Mouse (Mus musculus) midbrain, embryonic 11.5 days (tissue): ENCODE results near the gene Slc11a2. TPM values are rescaled to one million over a fixed set of nuclear protein-coding genes. Genes with fewer than 3 reads are reported as not detected.

Experiments
- ATAC-seq: fragments of 200-750 bp; cut with Nextera tagmentation; 2 replicates; pipeline ENCODE4 v1.8.0; 2017; ENCODE audit warnings: moderate TSS enrichment, moderate library complexity; ENCODE audit not compliant: low FRiP score
- DNase-seq: peaks from one replicate; pipeline ENCODE4 v3.0.0; 2015; ENCODE audit warnings: low spot score; ENCODE audit errors: missing footprints
- H3K27ac ChIP-seq: fragments of 300-500 bp; sonication (generic); 2 replicates; pipeline ENCODE4 v1.5.1; 2014; ENCODE audit warnings: low read depth, low read length
- H3K27me3 ChIP-seq: fragments of 300-500 bp; sonication (generic); 2 replicates; pipeline ENCODE4 v1.6.1; 2014; ENCODE audit warnings: mild to moderate bottlenecking, low read length, moderate library complexity, mixed read lengths; ENCODE audit not compliant: control insufficient read depth, insufficient read depth
- H3K36me3 ChIP-seq: fragments of 300-500 bp; sonication (generic); 2 replicates; pipeline ENCODE4 v1.6.1; 2014; ENCODE audit warnings: mild to moderate bottlenecking, low read length, moderate library complexity, mixed read lengths; ENCODE audit not compliant: control insufficient read depth, insufficient read depth
- H3K4me1 ChIP-seq: fragments of 300-500 bp; sonication (generic); 2 replicates; pipeline ENCODE4 v1.6.1; 2014; ENCODE audit warnings: low read length; ENCODE audit not compliant: control insufficient read depth, insufficient read depth
- H3K4me2 ChIP-seq: fragments of 300-500 bp; sonication (generic); 2 replicates; pipeline ENCODE4 v1.6.1; 2014; ENCODE audit warnings: mild to moderate bottlenecking, moderate library complexity
- H3K4me3 ChIP-seq: fragments of 300-500 bp; sonication (generic); 2 replicates; pipeline ENCODE4 v1.5.1; 2014; ENCODE audit warnings: low read depth, low read length
- H3K9ac ChIP-seq: fragments of 300-500 bp; sonication (generic); 2 replicates; pipeline ENCODE4 v1.6.1; 2014; ENCODE audit warnings: low read length
- H3K9me3 ChIP-seq: fragments of 300-500 bp; sonication (generic); 2 replicates; pipeline ENCODE4 v1.6.1; 2016; ENCODE audit warnings: low read length; ENCODE audit not compliant: control insufficient read depth
- WGBS: fragments of 180-500 bp; shearing (Covaris S2); extraction: QIAGEN DNeasy Blood & Tissue Kit; methylation state at CpG from one replicate; pipeline ENCODE4 v1.1.7; 2014; 5-methylcytosine and 5-hydroxymethylcytosine counted together
- polyA plus RNA-seq: library from polyadenylated mRNA; unstranded; fragments of >200 nt; fragmentation: Nextera tagmentation; extraction: Ambion mirVana; gene quantifications from 2 replicates; pipeline ENCODE4 v1.2.1, GENCODE M21; 2014

The Slc11a2 gene
- polyA plus RNA-seq, 1 experiment from 2014 or later = 22.2 TPM

DNA sequence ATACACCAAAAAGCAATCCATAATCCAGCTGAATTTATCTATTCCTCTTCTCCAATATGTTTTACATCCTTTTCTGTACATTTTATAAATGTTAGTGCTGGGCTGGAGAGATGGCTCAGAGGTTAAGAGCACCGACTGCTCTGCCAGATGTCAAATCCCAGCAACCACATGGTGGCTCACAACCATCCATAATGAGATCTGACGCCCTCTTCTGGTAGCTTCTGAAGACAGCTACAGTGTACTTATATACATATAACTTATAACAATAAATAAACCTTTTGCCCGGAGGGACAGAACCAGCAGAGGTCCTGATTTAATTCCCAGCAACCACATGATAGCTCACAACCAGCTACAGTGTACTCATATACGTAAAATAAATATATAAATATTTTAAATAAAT, 23.7 kb upstream of the Slc11a2 start:
- H3K36me3 ChIP-seq = no peaks in the 10 kb centered on the region
- 74% methylated on average over 4 of the region's 4 CpGs for WGBS
- no peak for DNase-seq
- ATAC-seq = no peak
- H3K4me2 ChIP-seq = no peak overlapping the region
- no peak overlapping the region for H3K9ac ChIP-seq
- no peaks in the 10 kb centered on the region for H3K9me3 ChIP-seq
- no peaks in the 10 kb centered on the region; the same call in 1 of the 2 replicates for H3K4me1 ChIP-seq
- H3K27ac ChIP-seq = no peak overlapping the region
- H3K27me3 ChIP-seq = no peaks in the 10 kb centered on the region
- no peak overlapping the region for H3K4me3 ChIP-seq

- H3K4me3 ChIP-seq = no peak overlapping the region
- WGBS = 82% methylated on average over 2 of the region's 2 CpGs
- H3K4me2 ChIP-seq = no peak overlapping the region
- H3K27ac ChIP-seq = no peak overlapping the region
- ATAC-seq (no peak), DNase-seq (no peak)
- H3K36me3 ChIP-seq = no peaks in the 10 kb centered on the region
- no peaks in the 10 kb centered on the region for H3K9me3 ChIP-seq
- H3K9ac ChIP-seq = no peak overlapping the region
- no peaks in the 10 kb centered on the region for H3K27me3 ChIP-seq
- no peaks in the 10 kb centered on the region; the same call in 1 of the 2 replicates for H3K4me1 ChIP-seq
These were observed 22.0 kb upstream of the Slc11a2 start for GRCm38 (mm10) chr15:100446887-100447286.

GRCm38 (mm10) chr15:100443126-100443922, 18.5 kb upstream of the Slc11a2 start:
- H3K4me3 ChIP-seq = peak overlapping the region; percentile 35
- H3K4me2 ChIP-seq = peak overlapping the region; percentile 59
- WGBS = 9% methylated on average over 23 of the region's 31 CpGs
- peak overlapping the region; percentile 26; the same call in 1 of the 2 replicates for H3K27ac ChIP-seq
- no peaks in the 10 kb centered on the region for H3K9me3 ChIP-seq
- peak overlapping the region; percentile 68 for H3K9ac ChIP-seq
- DNase-seq (peak; percentile 97), ATAC-seq (peak; percentile 96)
- no peaks in the 10 kb centered on the region for H3K27me3 ChIP-seq
- H3K36me3 ChIP-seq = no peaks in the 10 kb centered on the region
- no peaks in the 10 kb centered on the region; the same call in 1 of the 2 replicates for H3K4me1 ChIP-seq

DNA sequence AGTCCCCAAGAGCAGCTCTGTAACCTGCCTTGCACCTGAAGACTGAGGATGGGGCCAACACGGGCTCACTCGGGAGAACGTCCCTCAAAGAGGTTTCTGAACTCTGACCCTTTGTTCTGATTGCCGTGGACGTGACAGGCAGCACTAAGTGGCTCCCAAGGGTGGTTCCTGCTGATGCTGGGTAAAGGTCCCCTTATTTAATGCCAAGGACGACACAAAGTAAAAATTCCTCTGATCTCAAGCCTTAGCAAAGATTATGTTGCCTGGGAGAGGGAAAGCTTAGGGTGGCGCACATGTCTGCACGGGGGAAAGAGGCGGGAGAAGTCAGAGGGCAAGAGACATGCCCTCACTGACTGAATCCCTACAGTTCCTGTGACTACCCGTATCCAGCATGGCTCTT, 11.6 kb upstream of the Slc11a2 start:
- H3K9ac ChIP-seq = no peak overlapping the region
- ATAC-seq = no peak
- DNase-seq = no peak
- H3K4me3 ChIP-seq = no peak overlapping the region
- no peaks in the 10 kb centered on the region for H3K9me3 ChIP-seq
- WGBS = 65% methylated on average over 10 of the region's 10 CpGs
- H3K27me3 ChIP-seq = no peaks in the 10 kb centered on the region
- no peak overlapping the region for H3K4me2 ChIP-seq
- no peak overlapping the region for H3K27ac ChIP-seq
- H3K4me1 ChIP-seq = no peaks in the 10 kb centered on the region
- H3K36me3 ChIP-seq = no peaks in the 10 kb centered on the region

GRCm38 (mm10) chr15:100436112-100436511, 11.2 kb upstream of the Slc11a2 start:
- Histone ChIP-seq H3K27ac (no peak overlapping the region), H3K9ac (no peak overlapping the region), H3K9me3 (no peaks in the 10 kb centered on the region), H3K4me1 (no peaks in the 10 kb centered on the region), H3K4me3 (no peak overlapping the region), H3K27me3 (no peaks in the 10 kb centered on the region), H3K36me3 (no peaks in the 10 kb centered on the region), H3K4me2 (no peak overlapping the region)
- ATAC-seq (no peak), DNase-seq (no peak)
- 92% methylated on average over 4 of the region's 4 CpGs for WGBS

- Histone ChIP-seq H3K4me2 (no peak overlapping the region), H3K4me1 (no peaks in the 10 kb centered on the region), H3K4me3 (no peak overlapping the region), H3K9ac (no peak overlapping the region), H3K9me3 (no peaks in the 10 kb centered on the region), H3K36me3 (no peaks in the 10 kb centered on the region), H3K27ac (no peak overlapping the region), H3K27me3 (no peaks in the 10 kb centered on the region)
- 65% methylated on average over 4 of the region's 4 CpGs for WGBS
- DNase-seq (no peak), ATAC-seq (no peak)
These were observed 8.4 kb upstream of the Slc11a2 start for GRCm38 (mm10) chr15:100433234-100433633.

DNA sequence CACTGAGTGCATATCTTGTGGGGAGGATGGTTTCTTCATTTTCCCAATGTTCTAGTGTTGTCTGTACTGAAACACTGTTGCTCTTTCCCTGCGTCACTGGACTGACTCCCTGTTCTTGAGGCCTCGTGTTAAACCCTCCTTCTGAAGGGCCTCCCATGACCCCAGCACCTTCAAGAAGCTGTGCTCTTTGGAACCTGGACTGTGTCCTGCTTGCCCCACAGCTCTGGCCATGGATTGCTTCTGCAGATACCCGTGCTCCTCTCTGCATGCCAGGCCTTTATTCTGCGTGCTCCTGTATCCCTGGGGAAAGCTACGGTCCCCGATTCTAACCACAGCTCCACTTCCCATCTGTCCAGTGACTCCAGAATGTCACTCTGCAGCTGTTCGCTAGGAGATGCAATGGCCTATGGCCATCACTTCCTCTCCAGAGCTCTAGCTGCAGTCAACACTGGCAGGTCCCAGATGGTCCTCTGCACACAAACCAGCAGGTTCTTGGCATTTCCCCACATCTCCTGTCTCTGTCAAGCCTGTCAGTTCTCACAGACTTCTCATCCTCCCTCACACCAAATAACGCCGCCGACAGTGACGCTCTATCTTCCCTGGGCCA, 5.2 kb upstream of the Slc11a2 start:
- peaks cover 3% of the 10 kb centered on the region for H3K27me3 ChIP-seq
- H3K4me3 ChIP-seq = no peak overlapping the region
- no peaks in the 10 kb centered on the region for H3K4me1 ChIP-seq
- ATAC-seq (no peak), DNase-seq (no peak)
- H3K9me3 ChIP-seq = no peaks in the 10 kb centered on the region
- H3K27ac ChIP-seq = no peak overlapping the region
- H3K4me2 ChIP-seq = no peak overlapping the region
- H3K9ac ChIP-seq = no peak overlapping the region
- no peaks in the 10 kb centered on the region for H3K36me3 ChIP-seq
- WGBS = 82% methylated on average over 11 of the region's 11 CpGs

DNA sequence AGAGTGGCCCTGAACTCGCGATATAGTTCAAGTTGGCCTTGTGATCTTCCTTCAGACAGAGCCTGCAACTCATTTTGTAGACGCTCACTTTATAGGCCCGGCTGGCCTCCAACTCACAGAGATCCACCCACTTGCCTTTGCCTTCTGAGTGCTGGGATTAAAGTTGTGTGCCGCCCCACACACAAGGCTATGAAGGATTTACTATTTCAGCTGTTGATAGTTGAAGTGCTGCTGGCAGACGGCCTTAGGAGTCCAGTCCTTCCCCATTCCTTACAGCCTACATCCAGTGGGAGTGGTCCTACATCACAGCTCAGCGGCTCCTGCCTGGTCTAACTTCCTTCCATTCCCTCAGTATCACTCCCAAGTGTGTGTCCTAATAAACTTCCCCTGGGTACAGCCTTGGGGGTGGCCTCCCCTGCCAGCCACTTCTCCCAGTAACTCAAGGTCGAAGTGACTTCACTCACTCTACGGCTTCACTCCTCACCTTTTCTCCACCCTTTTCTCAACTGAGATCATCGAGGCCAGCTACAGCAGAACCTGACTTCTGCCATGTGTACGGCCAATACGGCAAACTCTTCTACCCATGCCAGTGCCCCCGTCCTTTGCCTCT, 3.5 kb upstream of the Slc11a2 start:
- H3K9ac ChIP-seq = no peak overlapping the region
- H3K9me3 ChIP-seq = no peaks in the 10 kb centered on the region
- H3K4me2 ChIP-seq = no peak overlapping the region
- DNase-seq = no peak
- H3K4me3 ChIP-seq = no peak overlapping the region
- no peak for ATAC-seq
- no peak overlapping the region for H3K27ac ChIP-seq
- no peaks in the 10 kb centered on the region for H3K36me3 ChIP-seq
- peaks cover 17% of the 10 kb centered on the region for H3K27me3 ChIP-seq
- H3K4me1 ChIP-seq = peaks cover 8% of the 10 kb centered on the region
- 83% methylated on average over 13 of the region's 13 CpGs for WGBS

DNA sequence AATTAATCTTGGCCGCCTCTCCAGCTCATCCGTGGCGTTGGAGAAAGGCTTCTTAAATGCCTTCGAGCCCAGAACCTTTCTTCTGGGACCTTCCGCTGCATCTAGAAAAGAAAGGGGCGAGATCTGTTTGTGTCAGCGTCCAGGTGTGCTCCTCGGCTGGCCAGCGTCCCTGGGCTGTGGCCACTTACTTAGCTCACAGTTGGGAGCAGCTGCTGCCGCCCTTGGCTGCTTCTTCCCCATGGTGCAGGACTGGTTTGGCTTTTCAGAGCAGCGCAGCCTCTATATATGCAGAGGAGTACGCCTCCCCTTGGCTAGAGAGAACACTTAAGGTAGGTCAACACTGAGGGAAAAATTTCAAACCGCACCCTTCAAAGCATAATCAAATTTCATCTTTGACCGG, 956 bp downstream of the Slc11a2 start:
- ATAC-seq (no peak), DNase-seq (peak; percentile 91)
- no peaks in the 10 kb centered on the region for H3K36me3 ChIP-seq
- H3K4me2 ChIP-seq = peak overlapping the region; percentile 86
- H3K27me3 ChIP-seq = peaks cover 17% of the 10 kb centered on the region
- no peak overlapping the region for H3K27ac ChIP-seq
- peak overlapping the region; percentile 97; the same call in 1 of the 2 replicates for H3K4me3 ChIP-seq
- H3K4me1 ChIP-seq = peaks cover 16% of the 10 kb centered on the region
- WGBS = 5% methylated on average over 14 of the region's 14 CpGs
- no peak overlapping the region; the same call in 1 of the 2 replicates for H3K9ac ChIP-seq
- no peaks in the 10 kb centered on the region for H3K9me3 ChIP-seq
